Mouse (Mus musculus) cerebellum, adult 11-12 months (tissue): ENCODE data around the gene Gpt2.

ENCODE experiments used
- DNase-seq: peaks from one replicate; pipeline ENCODE4 v3.0.0; 2022

Gpt2 gene

GRCm38 (mm10) chr8:85488631-85489030, 3.7 kb upstream of the Gpt2 start:
- no peak for DNase-seq

DNA sequence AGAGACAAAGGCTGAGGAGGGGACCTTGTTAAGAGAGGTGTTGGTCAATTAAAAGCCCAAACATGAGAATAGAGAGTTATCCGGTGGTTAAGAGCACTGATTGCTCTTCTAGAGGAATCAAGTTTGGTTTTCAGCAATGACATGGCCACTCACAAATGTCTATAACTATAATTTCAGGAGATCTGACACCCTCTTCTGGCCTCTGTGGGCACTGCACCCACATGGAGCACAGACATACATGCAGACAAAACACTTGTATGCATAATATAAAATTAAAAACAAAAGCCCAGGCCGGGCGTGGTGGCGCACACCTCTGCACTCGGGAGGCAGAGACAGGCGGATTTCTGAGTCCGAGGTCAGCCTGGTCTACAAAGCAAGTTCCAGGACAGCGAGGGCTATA, 2.8 kb upstream of the Gpt2 start:
- no peak for DNase-seq

DNA sequence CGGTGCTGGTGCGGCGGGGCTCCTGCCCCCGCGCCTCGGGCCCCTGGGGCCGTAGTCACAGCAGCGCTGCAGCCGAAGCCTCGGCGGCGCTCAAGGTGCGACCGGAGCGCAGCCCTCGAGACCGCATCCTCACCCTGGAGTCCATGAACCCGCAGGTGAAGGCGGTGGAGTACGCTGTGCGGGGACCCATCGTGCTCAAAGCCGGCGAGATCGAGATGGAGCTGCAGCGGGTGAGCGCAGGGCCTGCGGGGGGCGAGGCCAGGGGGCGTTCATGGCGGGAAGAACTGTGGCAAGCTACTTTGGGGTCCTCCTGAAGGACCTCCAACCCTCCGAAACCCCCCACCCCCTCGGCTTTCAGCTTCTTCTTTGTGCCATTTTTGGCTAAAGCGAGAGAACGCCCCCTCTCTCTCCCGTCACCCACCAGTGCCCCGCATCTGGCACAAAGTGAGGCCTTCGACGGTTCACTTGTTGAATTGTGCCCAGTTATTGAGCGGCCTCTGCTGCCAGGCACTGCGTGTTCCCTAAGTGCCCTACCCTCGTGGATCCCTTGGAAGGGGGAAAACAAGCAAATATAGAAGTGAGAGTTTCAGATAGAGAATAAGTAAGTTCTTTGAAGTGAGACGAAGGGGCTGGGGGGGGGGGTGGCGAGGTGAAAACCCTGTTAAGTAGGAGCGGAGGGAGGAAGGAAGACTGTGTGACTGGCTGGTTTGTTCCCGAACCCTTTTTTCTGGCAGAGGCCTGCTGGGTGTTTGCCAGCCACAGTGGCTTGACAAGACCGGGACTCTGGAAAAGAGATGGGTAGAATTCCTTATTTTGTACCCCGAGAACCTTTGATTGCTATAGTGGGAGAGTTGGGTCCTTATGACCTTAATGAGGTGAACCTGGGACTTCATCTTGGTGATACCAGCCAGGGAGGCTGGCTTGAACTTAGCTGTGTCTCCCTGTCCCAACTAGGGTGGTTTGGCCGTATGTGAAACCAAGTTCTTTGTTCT, 860 bp downstream of the Gpt2 start:
- DNase-seq, result peak; percentile 56

DNA sequence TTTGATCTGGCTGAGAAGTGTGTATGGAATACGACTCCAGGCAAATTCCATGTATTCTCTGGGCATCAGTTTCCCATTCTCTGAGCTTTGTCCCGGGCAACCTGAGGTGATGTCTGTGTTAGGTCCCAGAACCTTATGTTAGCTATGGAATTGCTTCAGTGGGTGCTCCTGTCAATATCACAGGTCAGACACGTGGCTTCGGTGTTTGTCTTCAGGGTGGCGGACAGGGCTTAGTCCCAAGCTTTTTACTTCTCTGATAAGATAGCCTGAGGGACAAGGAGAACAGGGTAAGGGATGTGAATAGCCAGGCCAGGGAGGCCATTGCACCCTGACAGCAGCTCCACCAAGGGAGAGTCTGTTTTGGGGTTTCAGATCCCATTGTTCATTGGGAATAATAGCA, 3.7 kb downstream of the Gpt2 start:
- DNase-seq, result no peak

- DNase-seq, result no peak
Measured at GRCm38 (mm10) chr8:85496778-85497177, 4.4 kb downstream of the Gpt2 start.

DNA sequence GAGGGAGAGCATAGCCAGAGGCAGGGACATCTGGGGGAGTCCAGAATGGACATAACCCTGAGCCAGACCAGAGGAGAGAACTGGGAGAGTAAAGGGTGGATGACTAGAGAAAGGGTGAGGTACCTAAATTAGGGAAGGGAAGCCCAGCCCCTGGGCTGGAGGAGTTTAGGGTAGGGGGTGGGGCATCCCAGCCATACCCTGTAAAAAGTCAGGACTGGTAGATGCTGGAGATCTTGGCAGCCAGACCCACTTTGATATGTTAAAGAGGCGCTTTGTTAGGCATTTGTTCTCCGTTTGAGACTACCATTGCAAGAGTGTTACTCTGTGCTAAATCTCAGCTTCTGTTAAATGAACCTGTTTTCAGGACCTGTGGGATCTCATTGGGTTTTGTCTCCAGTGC, 6.2 kb downstream of the Gpt2 start:
- no peak for DNase-seq

DNA sequence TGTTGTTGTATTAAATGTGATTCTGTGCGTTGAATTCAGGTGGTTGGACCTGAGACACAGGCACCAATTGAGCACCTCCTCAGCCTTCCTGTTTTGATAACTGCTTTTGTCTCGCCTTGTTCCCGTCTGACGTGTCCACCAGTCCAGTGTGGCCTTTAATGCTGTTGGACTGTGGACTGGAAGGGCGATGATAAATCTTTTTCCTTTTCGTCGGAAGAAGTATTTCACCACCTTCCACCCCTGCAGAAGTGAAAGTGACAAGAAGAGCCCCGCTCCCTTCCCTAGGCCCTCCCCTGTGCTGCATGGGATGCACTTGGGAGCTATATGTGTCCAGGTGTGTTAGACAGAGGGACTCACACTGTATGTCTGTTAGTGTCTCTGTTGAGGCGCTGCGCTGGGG, 8.1 kb downstream of the Gpt2 start:
- no peak for DNase-seq

DNA sequence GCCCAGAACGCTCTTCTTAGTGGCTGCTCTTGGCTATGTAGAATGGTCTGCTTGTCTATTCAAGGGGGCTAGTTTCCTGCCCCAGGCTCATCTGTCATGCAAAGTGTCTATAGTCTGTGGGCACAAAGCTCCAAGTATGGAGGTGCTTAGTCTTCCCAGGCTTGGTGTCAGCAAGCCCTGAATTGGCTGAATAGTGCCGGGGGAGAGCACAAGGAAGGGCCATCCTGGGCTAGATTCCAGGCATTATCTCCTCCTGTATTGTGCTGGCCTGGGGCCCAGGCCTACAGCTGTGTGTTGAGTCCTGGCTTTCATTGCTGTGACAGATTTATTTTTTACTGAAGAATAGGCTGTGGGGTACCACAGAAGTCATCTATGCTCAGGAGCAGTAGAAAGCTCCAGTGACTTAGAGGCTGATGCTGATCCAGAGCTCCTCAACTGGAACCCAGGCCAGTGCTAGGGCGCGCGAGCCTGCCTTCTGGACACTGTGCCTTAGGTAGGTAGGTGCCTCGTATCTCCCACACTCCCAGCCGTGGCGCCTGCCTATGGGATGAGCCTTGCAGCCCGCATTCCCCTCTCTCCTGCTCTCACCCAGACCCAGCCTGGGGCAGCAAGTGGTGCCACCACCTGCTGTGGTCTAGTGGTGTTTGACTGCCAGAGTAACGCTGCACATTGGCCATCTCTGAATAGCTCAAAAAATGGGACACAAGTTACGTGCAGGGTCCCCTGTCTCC, 8.7 kb downstream of the Gpt2 start:
- DNase-seq, result peak; percentile 64

DNA sequence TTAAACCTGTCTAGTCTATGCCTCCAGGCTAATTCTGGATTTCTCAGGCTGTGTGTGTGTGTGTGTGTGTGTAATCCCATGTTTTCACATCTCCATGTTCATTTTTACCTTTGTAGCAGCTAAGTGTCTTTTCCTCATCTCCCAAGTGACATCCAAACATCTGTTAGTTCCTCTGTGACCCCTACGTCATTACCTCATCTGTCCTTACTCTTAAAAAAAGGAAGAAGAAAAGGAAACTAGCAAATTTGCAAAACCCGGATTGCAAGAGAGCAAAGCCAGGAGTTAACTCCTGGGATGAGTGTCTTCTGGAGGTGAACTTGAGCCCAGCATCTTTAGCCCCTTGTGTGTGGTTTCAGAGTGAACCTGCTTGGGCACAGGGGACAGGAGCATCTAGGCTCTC, 10.0 kb downstream of the Gpt2 start:
- DNase-seq, result no peak

DNA sequence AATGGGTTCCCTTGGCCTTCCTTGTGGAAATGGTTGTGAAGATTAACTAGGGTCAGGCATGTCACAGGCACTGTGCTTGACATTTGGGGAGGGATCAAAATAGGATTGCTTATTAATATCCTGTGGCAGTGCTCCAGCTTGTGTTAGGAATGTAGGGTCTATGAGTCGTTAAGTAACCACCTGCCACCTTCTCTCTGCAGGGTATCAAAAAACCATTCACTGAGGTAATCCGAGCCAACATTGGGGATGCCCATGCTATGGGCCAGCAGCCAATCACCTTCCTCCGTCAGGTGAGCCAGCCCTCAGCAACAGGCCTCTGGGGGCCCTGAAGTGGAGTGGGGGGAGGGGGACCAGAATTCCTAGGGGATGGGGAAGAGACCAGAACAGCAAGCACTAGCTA, 10.7 kb downstream of the Gpt2 start:
- no peak for DNase-seq

- DNase-seq, result no peak
Measured at GRCm38 (mm10) chr8:85504704-85505103, 12.3 kb downstream of the Gpt2 start.

- no peak for DNase-seq
Measured at GRCm38 (mm10) chr8:85506620-85507019, 14.2 kb downstream of the Gpt2 start.

DNA sequence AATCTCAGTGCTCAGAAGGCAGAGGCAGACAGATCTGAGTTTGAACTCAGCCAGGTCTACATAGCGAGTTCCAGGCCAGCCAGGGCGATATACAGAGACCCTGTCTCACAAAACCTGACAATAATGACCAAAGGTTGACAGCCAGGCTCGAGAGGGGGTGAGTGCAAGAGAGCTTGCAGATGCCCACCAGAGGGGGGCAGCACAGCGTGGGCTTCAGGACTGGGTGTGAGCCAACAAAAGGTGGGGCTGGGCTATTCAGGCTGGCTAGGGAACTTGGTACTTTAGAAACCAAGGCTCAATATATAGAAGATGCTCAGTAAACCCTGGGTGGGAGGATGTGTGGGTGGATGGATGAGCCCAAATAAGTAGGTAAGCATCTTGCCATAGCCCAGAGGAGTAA, 16.3 kb downstream of the Gpt2 start:
- DNase-seq, result no peak

GRCm38 (mm10) chr8:85512234-85512633, 19.9 kb downstream of the Gpt2 start:
- DNase-seq, result no peak

DNA sequence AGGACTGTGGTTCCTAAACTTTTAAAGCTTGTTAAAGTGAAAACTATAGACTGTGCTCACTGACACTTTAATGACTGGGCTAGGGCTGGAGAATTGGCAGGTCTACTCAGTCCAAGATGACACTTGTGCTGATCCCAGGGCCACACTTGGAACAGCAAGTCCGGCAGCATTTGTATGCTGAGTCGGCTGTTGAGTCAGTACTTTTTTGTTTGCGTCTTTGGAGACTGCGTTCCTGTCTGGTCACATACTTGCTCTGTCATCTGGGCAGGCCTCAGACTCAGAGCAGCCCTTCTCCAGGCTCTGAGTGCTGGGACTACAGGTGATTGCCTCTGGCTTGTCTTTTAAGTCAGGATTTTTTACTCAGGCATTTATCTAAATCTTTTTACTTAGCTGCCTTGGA, 20.9 kb downstream of the Gpt2 start:
- no peak for DNase-seq

- DNase-seq, result no peak
Measured at GRCm38 (mm10) chr8:85515391-85515790, 23.0 kb downstream of the Gpt2 start.

GRCm38 (mm10) chr8:85517336-85517735, 25.0 kb downstream of the Gpt2 start:
- no peak for DNase-seq

- DNase-seq, result no peak
Measured at GRCm38 (mm10) chr8:85517956-85518355, 25.6 kb downstream of the Gpt2 start.

- DNase-seq, result no peak
Measured at GRCm38 (mm10) chr8:85520586-85520985, 28.2 kb downstream of the Gpt2 start.

- DNase-seq, result no peak
Measured at GRCm38 (mm10) chr8:85521332-85521731, 29.0 kb downstream of the Gpt2 start.

GRCm38 (mm10) chr8:85524086-85524485, 31.7 kb downstream of the Gpt2 start:
- no peak for DNase-seq

DNA sequence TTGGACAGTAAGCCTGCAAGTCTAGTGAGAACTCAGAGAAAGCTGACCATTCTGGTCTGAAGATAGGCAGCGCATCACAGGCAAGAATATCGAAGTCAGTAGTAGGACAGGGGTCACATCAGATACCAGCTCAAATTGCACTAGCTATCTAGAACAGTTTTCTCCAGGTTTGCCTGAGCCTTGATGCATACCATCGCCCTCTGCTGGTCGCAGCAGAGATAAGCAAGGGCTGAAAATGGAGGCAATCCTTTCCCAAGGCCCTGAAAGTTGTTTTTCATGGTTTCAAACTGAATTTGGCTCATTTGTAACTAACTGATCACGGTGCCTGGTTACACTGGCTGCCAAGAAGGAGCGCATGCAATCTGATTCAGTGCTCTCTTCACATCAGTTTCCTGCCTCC, 33.7 kb downstream of the Gpt2 start:
- no peak for DNase-seq

GRCm38 (mm10) chr8:85528959-85529358, 36.6 kb downstream of the Gpt2 start:
- no peak for DNase-seq

DNA sequence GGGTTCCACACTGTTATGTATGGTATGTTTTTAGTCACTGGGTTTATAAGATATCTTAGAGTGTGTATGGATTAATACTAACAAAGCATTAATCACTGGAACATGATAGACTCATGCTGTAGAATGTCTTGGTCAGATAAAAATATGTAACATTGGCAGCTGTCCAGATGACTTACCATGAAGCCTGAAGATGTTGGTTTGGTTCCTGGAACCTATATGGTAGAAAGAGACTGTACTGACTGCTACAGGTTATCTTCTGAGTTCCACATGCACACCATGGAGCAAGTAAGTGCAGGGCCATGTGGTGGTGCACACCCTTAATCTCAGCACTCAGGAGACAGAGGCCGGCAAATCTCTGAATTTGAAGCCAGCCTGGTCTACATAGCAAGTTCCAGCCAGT, 38.3 kb downstream of the Gpt2 start:
- no peak for DNase-seq
